Mouse (Mus musculus) stomach, postnatal 0 days (tissue): ENCODE results near the gene Ppfia3.

ENCODE experiments used
- CTCF ChIP-seq: IDR thresholded peaks from 2 replicates; pipeline ENCODE4 v1.5.1; 2016; ENCODE audit warnings: antibody characterized with exemption, low read depth, mild to moderate bottlenecking, moderate library complexity
- EP300 ChIP-seq: optimal IDR thresholded peaks from 2 replicates; pipeline ENCODE3; 2016; ENCODE audit warnings: antibody characterized with exemption

DNA sequence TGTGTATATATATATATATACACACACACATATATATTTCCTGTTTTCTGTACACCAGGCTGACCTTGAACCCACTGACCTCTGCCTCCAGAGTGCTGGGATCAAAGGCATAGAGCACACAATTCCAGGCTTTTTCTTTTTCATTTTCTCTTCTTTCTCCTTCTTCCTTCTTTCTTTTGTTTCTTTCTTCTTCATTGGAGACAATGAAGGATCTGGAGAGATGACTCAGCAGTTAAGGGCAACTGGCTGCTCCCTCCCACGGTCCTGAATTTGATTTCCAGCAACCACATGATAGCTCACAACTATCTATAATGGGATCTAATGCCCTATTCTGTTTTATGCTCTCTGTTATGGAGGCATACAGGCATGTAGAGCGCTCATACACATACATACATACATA is 30.0 kb upstream of the Ppfia3 start:
- TF ChIP-seq CTCF (no peak), EP300 (no peak)
